Mouse (Mus musculus) lung, embryonic 16.5 days (tissue): Measurements from ENCODE around the gene Zcchc17. TPM values are rescaled to one million over a fixed set of nuclear protein-coding genes. Genes with fewer than 3 reads are reported as not detected.

Experiments
- ATAC-seq: fragments of 200-750 bp; cut with Nextera tagmentation; 2 replicates; pipeline ENCODE4 v1.8.0; 2017; ENCODE audit warnings: low read depth, mild to moderate bottlenecking, moderate library complexity
- H3K27ac ChIP-seq: fragments of 300-500 bp; sonication (generic); 2 replicates; pipeline ENCODE4 v1.5.1; 2014; ENCODE audit warnings: mild to moderate bottlenecking, control low read depth, low read length
- H3K27me3 ChIP-seq: fragments of 300-500 bp; sonication (generic); 2 replicates; pipeline ENCODE4 v1.6.1; 2014; ENCODE audit warnings: low read depth, low read length, mixed read lengths; ENCODE audit not compliant: control insufficient read depth, insufficient read depth
- H3K36me3 ChIP-seq: fragments of 300-500 bp; sonication (generic); 2 replicates; pipeline ENCODE4 v1.6.1; 2014; ENCODE audit warnings: low read length; ENCODE audit not compliant: control insufficient read depth, insufficient read depth
- H3K4me1 ChIP-seq: fragments of 300-500 bp; sonication (generic); replicated peaks from 2 replicates; pipeline ENCODE4 v1.6.1; 2014; ENCODE audit warnings: low read length, mixed read lengths; ENCODE audit not compliant: control insufficient read depth, insufficient read depth
- H3K4me2 ChIP-seq: fragments of 300-500 bp; sonication (generic); 2 replicates; pipeline ENCODE4 v1.6.1; 2014; ENCODE audit warnings: low read depth, low read length, control low read depth
- H3K4me3 ChIP-seq: fragments of 300-500 bp; sonication (generic); 2 replicates; pipeline ENCODE4 v1.5.1; 2014; ENCODE audit warnings: mild to moderate bottlenecking, low read length, control low read depth
- H3K9ac ChIP-seq: fragments of 300-500 bp; sonication (generic); 2 replicates; pipeline ENCODE4 v1.6.1; 2014; ENCODE audit warnings: low read length, control low read depth
- H3K9me3 ChIP-seq: fragments of 300-500 bp; sonication (generic); 2 replicates; pipeline ENCODE4 v1.6.1; 2016; ENCODE audit warnings: low read length; ENCODE audit not compliant: control insufficient read depth
- WGBS: fragments of 180-500 bp; shearing (Covaris S2); extraction: QIAGEN DNeasy Blood & Tissue Kit; methylation state at CpG from one replicate; pipeline ENCODE4 v1.1.7; 2014; 5-methylcytosine and 5-hydroxymethylcytosine counted together
- polyA plus RNA-seq: library from polyadenylated mRNA; unstranded; fragments of >200 nt; fragmentation: Nextera tagmentation; extraction: Ambion mirVana; gene quantifications from 2 replicates; pipeline ENCODE4 v1.2.1, GENCODE M21; 2015

The Zcchc17 gene
- polyA plus RNA-seq, 1 experiment from 2014 or later: 72.0 TPM

DNA sequence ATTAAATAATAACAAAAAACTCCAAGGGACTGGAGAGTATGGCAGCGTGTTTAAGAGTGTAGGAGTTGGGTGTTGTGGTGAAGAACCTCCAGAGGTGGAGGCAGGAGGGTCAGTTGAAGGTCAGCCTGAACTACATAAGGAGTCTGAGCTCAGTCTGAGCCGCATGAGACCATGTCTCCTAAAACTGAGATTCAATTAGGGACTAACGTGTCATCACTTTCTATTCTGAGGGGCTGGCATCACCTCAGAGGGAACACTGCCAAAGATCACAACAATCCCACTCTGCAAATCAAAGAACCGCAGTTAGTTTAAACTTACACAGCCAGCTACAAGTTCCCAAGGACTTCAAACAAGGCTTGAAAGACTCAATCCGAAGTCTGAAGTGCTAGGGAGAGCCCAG is 36.1 kb downstream of the Zcchc17 start:
- no peaks in the 10 kb centered on the region for H3K4me1 ChIP-seq
- H3K27ac ChIP-seq: no peak overlapping the region
- 45% methylated on average over 5 of the region's 5 CpGs for WGBS

DNA sequence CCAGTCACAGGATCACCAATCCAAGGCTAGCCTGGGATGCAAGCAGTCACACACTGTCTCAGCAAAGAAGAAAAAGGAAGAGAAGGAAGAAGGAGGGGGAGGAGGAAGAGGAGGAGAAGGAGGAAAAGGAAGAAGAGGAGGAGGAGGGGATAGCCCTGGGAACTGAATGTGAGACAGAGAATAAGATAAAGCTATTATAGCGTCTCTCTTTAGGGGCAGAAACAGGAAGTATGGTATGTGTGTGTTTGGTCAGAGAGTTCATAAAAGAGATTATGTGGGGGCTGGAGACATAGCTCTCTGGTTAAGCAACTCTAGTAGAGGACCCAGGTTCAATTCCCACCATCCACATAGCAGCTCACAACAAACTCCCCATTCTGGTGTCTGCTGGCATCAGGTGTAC is 36.6 kb downstream of the Zcchc17 start:
- no peak overlapping the region for H3K27ac ChIP-seq
- peaks cover 21% of the 10 kb centered on the region for H3K36me3 ChIP-seq
- H3K4me2 ChIP-seq: no peak overlapping the region
- WGBS: 41% methylated on average over 1 of the region's 1 CpGs
- H3K4me3 ChIP-seq: no peak overlapping the region
- H3K27me3 ChIP-seq: no peaks in the 10 kb centered on the region
- no peaks in the 10 kb centered on the region for H3K9me3 ChIP-seq
- H3K9ac ChIP-seq: no peak overlapping the region
- no peaks in the 10 kb centered on the region for H3K4me1 ChIP-seq
- no peak for ATAC-seq

More for the DNA sequence above, 36.1 kb downstream of the Zcchc17 start:
- ATAC-seq: peak; percentile 23; the same call in 1 of the 2 replicates
- Histone ChIP-seq H3K9ac (no peak overlapping the region), H3K36me3 (peaks cover 21% of the 10 kb centered on the region), H3K27me3 (no peaks in the 10 kb centered on the region), H3K9me3 (no peaks in the 10 kb centered on the region), H3K4me2 (no peak overlapping the region), H3K4me3 (no peak overlapping the region)

DNA sequence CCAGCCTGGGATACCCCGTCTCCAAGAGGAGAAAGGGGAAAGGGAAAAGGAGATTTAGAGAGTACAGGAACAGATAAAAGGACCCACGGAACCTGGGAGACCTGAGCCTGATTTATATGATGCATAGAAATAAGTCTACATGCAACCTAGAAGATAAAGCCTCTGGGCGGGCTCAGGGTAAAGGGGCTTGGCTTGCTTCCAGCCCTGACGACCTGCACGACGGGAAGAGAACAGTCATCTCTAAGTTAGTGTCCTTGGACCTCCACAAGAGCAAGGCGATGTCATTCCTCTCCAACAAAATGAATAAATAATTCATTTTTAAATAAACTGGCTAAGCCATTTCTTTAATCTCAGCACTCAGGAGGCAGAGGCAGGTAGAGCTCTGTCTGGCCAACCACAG is 37.2 kb downstream of the Zcchc17 start:
- Histone ChIP-seq H3K9ac (no peak overlapping the region), H3K27me3 (no peaks in the 10 kb centered on the region), H3K4me2 (no peak overlapping the region), H3K27ac (no peak overlapping the region), H3K4me1 (no peaks in the 10 kb centered on the region), H3K36me3 (peaks cover 21% of the 10 kb centered on the region), H3K4me3 (no peak overlapping the region), H3K9me3 (no peaks in the 10 kb centered on the region)
- no peak for ATAC-seq
- 69% methylated on average over 7 of the region's 7 CpGs for WGBS

DNA sequence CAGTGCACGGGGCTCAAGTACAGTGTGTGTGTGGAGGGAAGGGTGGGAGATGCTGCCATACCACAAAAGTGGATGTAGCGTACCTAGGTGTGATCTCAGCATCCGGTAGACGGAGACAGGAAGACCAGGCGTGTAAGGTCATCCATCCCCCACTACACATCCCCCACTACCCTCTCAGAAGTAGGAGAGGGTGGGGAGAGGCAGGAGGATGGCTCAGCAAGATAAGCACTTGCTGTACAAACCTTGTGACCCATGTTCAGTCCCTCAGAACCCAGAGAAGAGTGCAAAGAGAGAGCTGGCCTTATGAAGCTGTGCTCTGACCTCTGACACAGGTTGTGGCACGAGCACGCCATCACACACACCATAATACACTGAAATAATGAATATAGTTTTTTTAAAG is 38.1 kb downstream of the Zcchc17 start:
- Histone ChIP-seq H3K4me1 (peaks cover 4% of the 10 kb centered on the region), H3K9ac (no peak overlapping the region)

DNA sequence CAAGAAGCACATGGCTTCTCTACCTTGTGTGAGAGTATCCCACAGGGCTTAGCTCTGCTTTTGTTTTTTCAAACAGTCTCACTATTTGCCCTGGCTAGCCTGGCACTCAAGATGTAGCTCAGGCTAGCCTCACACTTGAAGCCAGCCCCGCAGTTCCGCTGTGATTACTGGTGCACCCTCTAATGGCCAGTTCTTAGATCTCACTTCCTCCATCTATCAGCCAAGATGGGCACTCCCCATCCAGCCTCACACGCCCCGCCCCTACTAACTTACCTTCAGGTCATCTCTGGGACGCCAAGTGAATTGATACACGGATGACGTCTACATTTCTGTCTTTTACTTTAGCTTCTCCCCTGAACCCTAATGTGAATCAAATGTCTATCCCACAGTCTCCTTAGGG is 40.2 kb downstream of the Zcchc17 start:
- Histone ChIP-seq H3K4me3 (no peak overlapping the region), H3K27ac (no peak overlapping the region), H3K9me3 (no peaks in the 10 kb centered on the region), H3K4me1 (peaks cover 17% of the 10 kb centered on the region), H3K4me2 (no peak overlapping the region), H3K27me3 (no peaks in the 10 kb centered on the region), H3K9ac (no peak overlapping the region), H3K36me3 (peaks cover 9% of the 10 kb centered on the region)
- 84% methylated on average over 7 of the region's 7 CpGs for WGBS
- ATAC-seq: no peak

More for the DNA sequence above, 38.1 kb downstream of the Zcchc17 start:
- 85% methylated on average over 7 of the region's 7 CpGs for whole genome bisulfite sequencing
- Histone ChIP-seq H3K4me3 (no peak overlapping the region), H3K27ac (no peak overlapping the region), H3K9me3 (no peaks in the 10 kb centered on the region), H3K27me3 (no peaks in the 10 kb centered on the region), H3K4me2 (no peak overlapping the region), H3K36me3 (peaks cover 19% of the 10 kb centered on the region)
- ATAC-seq: no peak

DNA sequence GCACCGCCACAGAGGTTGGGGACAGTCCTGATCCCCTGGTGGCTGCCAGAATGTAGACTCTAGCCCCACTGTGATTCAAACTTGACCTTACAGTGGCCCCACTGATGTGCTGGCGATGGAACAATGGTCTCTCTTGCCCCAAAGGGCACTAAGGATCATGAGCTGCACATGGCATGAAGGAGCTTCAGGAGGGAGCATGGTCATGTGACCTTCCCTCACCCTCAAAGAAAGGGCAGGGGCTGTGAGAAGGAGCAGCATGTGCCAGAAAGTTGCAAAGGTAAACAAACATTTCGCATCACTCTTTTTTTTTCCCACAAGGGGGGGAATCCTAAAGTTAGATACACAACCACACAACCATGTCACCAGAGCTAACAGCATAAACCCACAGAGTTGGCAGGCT is 41.6 kb downstream of the Zcchc17 start:
- H3K9ac ChIP-seq: no peak overlapping the region
- H3K27ac ChIP-seq: no peak overlapping the region
- ATAC-seq: no peak
- peaks cover 9% of the 10 kb centered on the region for H3K36me3 ChIP-seq
- 58% methylated on average over 3 of the region's 3 CpGs for WGBS
- H3K4me1 ChIP-seq: peaks cover 17% of the 10 kb centered on the region
- no peak overlapping the region for H3K4me3 ChIP-seq
- H3K9me3 ChIP-seq: no peaks in the 10 kb centered on the region
- H3K27me3 ChIP-seq: no peaks in the 10 kb centered on the region
- no peak overlapping the region for H3K4me2 ChIP-seq

DNA sequence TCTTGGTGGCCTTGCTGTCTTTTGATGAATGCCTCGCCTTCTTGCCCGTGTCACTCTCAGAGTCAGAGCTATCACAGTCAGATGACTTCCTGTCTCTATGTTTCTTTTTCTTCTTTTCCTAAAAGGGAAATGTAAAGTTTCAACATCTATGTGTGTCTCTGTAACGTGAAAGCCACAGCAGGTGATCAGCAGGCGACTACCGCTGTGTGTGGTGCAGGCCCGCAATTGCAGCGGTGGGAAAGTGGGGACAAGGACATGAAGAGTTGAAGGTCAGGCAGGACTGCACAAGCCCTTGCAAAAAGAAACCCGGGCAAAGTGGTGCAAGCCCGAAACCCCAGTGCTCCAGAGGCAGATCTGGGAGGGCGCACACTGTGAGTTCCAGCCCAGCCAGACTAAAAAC is 43.1 kb downstream of the Zcchc17 start:
- Histone ChIP-seq H3K4me2 (no peak overlapping the region), H3K4me1 (peaks cover 17% of the 10 kb centered on the region), H3K4me3 (no peak overlapping the region), H3K9me3 (no peaks in the 10 kb centered on the region), H3K9ac (no peak overlapping the region), H3K36me3 (peaks cover 6% of the 10 kb centered on the region), H3K27ac (no peak overlapping the region), H3K27me3 (no peaks in the 10 kb centered on the region)
- ATAC-seq: no peak
- WGBS: 71% methylated on average over 10 of the region's 10 CpGs

DNA sequence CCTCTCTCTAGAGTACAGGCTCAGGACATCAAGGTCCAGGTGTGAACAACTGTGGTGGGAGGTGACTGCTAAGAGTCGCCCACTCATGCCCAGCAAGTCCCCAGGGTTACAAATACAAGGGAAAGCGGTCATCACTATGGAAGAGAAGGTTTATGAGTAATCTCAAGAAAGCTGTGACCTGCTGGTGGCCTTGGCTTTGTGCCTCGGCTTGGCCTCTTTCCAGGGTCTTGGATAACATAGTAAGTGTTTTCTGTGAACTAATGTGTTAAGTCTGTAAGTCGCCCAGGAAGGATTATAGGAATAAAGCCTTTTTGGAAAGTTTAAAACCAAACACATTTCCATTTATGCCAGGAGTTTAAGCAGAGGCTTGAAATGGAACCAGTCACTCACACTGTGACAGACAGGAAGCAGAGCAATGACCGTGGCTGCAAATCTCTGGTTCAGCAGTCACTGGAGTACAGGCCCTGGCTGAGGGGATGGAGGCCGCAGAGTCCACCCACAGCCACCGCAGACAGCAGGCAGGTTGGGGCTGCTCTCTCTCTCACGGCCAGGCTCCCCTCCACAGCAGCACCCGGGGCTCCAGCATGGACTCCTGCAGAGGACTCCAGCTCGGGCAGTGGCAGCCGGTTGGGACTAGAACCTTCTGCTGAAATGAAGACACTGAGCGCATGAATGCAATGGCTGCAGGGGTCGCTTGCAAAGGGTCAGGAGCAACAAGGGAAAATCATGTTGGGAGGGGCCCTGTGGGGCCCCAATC is 43.8 kb downstream of the Zcchc17 start:
- Histone ChIP-seq H3K9ac (peak overlapping the region; percentile 22; the same call in 1 of the 2 replicates), H3K4me2 (no peak overlapping the region), H3K9me3 (no peaks in the 10 kb centered on the region), H3K4me3 (no peak overlapping the region), H3K4me1 (peaks cover 17% of the 10 kb centered on the region), H3K27ac (peak overlapping the region; percentile 40; the same call in 1 of the 2 replicates), H3K27me3 (no peaks in the 10 kb centered on the region), H3K36me3 (peaks cover 5% of the 10 kb centered on the region)
- WGBS: 50% methylated on average over 13 of the region's 13 CpGs
- peak; percentile 48 for ATAC-seq

DNA sequence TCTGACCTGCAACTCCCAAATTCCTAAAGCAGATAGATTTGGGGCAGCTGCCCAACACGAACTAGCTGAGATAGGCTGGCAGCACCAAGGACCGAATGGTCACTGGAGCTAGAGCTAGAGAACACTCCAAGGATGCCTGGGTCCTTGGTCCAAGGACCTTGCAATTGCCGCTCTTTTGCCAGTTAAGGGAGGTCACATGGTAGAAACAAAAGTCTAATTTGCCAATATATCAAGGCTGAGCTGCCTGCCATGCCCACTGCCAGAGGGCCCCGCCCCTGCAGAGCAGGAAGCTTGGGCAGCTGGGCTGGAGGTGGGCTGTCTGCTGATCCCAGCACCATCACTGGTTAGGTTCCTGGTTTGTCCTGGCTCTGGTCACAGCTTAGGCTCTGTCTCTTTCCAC is 46.2 kb downstream of the Zcchc17 start:
- Histone ChIP-seq H3K9ac (no peak overlapping the region), H3K27ac (no peak overlapping the region), H3K9me3 (no peaks in the 10 kb centered on the region), H3K4me2 (no peak overlapping the region), H3K4me3 (no peak overlapping the region), H3K4me1 (peaks cover 17% of the 10 kb centered on the region), H3K27me3 (peaks cover 14% of the 10 kb centered on the region), H3K36me3 (peaks cover 2% of the 10 kb centered on the region; the same call in 1 of the 2 replicates)
- 93% methylated on average over 4 of the region's 4 CpGs for WGBS
- no peak for ATAC-seq
